Mouse (Mus musculus): ENCODE results near the gene Glyr1.

Glyr1 gene

DNA sequence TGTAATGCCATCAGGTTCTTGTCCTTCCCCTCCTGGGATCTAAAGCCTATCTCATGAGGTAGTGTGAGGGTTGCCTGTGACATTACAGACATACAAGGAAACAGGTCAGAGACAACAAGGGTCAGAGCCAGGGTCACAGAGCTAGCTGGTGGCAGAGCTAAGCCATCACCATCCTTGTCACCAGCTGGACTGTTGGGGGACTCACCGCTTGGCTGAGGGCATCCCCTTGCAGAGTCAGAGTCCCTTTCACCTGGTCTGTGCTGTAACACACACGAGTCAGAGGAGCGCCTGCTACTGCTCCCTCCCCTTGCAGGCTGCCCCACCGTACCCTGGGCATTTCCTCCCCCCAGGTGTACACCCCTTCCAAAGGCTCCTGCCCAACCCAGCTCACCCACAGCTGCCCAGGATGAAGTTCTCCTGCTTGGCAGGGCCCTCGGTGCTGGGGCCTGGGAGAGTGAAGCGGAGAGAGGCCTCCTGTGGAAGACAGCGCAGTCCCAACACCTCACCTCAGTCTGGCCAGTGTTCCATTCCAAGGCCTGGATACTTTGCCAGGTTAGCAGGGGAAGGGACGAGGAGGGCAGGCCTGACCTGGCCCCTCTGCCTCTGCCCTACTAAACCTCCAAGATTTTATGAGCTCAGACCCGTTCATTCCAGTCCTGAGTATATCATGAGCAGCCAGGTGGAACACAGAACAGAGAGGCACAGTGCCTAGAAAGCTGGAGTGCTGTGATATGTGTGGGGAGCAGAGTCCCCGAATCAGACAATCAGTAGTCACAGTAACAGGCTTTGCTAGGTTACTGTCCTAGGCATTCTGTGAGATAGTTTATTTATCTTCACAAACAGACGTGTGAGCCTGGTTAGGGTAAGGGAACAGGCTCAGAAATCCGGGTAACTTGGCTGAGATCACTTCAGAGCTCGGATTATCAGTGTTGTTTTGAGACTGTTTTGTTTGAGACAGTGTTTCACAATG, 37.3 kb downstream of the Glyr1 start:
- peak; percentile 4 for DNase-seq (ENCODE audit: extremely low spot score)

DNA sequence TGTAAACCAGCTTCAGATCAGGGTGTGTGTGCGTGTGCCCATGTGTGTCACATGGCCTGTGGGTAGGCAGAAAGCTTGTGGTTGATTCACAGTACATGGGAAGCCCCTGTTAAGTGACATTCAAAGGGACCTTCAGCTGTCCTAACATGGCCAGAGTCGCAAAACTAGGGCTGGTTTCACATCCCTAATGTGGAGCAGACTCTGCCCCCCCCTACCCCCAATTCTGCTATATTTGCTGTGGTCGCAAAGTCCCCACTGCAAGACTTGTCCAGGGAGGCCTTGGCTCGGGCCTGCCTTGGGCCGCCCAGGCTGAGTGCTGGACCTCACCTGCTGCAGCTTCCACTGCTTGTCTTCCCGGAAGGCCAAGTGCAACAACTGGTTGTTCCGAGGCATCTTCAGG, 38.4 kb downstream of the Glyr1 start:
- DNase-seq (ENCODE audit: extremely low spot score): no peak

DNA sequence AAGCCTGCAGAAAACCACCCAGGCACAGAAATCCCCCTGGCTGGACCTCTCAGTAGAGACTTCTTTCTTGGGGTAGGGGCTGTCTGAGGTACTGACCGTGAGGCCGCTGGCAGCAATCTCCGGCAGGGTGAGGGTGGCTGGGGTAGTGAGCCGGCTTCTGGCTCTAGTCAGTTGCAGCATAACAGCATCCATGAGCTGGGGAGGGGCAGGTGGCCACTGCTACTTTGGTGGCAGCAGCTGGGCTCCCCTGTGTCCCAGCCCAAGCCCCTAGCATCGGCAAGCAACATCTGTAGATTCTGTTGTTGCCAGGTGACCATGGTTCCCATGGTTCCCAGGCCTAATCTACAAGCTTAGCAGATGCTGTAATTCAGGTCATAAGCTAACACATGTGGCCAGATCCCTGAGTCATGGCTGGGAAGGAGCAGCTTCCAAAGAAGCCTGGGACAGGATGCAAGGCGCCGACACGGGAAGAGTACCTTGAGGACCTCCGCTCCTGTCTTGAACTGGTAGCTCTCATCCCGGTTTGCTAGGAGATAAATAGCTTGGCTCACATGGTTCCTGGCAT, 39.2 kb downstream of the Glyr1 start:
- no peak for DNase-seq (ENCODE audit: extremely low spot score)

DNA sequence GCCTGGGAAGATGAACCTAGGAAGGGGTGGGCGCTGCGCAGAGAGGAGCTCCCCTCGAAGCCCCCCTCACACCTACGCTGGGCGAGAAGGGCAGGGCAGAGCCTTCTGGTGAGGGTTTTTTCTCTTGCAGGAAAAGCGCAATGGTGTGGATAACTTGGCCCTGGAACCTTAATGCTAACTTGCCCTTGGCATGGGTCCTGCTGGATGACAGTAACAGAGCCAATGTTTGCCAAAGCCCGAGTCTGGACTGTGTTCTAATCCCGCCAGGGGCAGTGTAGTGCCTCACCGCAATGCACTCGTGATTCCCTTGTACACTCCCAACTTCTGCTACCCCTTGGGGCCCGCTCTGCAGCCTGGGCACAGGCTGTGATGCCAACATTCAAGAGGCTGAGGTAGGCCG, 41.6 kb downstream of the Glyr1 start:
- no peak for DNase-seq (ENCODE audit: extremely low spot score)

DNA sequence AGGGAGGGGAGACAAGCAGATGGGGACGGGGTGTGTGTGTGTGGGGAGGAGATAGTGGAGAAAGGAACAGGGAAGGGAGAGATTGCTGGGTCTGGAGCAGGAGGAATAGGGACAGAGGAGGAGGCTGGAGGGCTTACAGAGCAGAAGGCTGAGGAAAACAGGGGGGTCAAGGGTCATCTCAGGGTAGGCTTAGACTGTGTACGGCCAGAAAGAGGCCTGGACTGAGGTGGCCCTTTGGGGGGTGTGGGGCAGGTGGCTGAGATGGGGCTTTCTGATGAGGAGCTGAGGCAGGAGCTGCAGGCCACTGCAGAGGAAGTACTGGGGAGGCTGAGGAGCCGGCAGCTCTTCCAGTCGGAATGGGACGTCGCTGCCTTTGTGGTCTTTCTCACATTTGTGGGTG, 42.2 kb downstream of the Glyr1 start:
- no peak for DNase-seq (ENCODE audit: extremely low spot score)

DNA sequence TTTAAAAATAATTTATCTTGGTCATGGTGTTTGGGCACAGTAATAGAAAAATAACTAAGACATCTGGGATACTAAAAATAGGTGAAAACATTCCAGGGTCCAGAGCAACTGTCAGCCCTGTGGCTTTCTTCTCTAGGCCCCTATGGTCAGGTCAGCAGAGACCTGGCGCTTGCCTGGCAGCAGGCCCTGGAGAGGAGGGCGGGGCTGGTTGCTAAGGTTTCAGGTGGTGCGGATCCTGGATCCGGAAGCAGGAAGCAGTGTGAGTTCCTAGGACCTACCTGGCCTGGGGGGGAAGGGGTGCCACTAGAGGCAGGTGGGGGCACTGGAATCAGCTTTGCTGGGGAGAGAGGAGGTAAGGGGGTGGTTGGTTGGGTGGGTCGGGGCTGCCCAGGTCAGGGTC, 42.6 kb downstream of the Glyr1 start, which contains the start of gene Smim22:
TSS of gene Smim22 (plus strand) at position 222 of the 400 bp plus-strand sequence.
- DNase-seq (ENCODE audit: extremely low spot score): peak; percentile 14

DNA sequence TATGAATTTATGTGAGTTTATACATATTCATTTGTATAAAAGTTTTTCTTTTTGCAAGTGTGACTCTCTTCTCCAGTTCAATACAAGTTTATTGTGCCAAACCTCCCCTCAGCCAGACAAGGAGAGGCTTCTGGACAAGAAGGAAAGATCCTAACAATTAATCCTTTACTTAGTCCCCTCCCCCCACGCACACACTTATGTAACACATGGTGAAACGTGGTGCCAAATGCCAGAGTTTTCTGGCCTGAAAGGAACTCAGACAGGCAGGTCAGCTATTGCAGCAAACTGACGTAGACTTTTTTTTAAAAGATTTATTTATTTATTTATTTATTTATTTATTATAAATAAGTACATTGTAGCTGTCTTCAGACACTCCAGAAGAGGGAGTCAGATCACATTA, 49.1 kb downstream of the Glyr1 start:
- DNase-seq (ENCODE audit: extremely low spot score): no peak

DNA sequence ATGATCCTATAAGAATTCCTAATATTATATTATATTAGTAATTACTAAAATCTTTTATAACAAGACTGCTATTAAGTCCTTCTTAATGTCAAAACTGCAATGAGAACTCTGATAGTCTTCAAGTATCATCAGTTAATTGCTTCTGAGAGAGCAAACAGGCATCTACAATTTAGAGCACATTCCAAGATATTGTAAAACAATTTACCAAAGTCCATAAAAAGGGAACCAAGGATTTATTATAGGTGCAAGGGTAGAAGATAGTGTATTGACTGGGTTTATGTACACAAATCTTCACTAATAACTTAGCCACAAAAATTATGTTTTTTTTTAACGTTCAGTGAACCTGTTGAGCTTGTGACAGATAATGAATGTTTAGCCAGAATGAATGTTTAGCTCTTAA, 50.7 kb downstream of the Glyr1 start:
- DNase-seq (ENCODE audit: extremely low spot score): no peak

DNA sequence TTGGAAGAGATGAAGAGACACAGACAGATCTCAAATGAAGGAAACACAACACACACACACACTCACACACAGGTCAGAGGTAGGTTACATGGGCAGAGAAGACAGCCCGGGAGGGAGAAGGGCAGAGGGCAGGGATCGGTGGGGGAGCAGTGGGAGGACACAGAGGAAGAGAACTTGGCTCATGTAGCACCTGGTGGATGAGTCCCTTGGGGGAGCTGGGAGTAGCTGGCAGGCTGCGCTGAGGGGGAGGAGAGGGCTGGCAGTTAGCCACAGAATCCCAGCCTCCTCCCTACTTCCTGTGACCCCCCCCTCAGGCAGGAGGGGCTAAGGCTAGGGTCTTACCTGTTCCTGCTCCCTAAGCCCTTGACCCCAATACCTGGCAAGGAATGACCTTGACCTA, 52.1 kb downstream of the Glyr1 start, which contains the start of gene Sept12:
TSS of gene Sept12 (minus strand) at position 300 of the 400 bp plus-strand sequence.
- no peak for DNase-seq (ENCODE audit: extremely low spot score)

DNA sequence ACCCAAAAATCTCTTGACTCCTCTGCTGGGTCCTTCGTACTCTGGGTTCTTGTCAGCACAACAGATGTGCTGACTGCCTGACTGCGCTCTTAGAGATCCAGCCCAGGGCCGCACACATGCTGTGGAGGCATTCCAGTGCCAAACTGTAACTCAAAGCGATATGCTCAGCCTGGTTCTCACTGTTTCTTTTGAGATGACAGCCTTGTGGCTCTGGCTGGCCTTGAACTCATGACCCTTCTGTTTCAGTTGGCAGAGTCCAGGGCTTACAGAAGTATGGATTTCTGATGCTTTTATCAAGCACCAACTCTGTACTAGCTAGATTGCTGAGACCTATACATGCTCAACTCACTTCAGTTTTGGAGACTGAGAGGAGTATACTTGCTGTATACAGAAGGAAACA, 56.4 kb downstream of the Glyr1 start:
- DNase-seq (ENCODE audit: extremely low spot score): no peak

DNA sequence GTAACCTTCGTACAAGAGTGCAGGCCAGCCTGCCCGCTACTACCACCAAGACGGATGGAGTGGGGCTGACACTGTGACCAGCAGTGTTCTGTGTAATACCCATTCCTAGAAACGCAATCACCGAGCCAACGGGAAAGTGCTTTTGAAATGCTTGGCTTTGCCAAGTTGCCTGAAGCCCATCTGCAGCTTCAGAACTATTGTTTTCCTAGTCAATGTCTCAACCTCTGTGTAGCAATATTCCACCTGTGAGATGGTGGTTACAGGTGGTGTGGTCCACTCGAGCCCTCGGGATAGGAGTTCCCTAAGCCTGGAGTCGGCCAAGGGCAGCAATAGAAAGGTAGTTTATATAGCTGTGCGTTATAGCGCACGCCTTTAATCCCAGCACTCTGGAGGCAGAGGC, 64.9 kb downstream of the Glyr1 start:
- DNase-seq (ENCODE audit: extremely low spot score): no peak

DNA sequence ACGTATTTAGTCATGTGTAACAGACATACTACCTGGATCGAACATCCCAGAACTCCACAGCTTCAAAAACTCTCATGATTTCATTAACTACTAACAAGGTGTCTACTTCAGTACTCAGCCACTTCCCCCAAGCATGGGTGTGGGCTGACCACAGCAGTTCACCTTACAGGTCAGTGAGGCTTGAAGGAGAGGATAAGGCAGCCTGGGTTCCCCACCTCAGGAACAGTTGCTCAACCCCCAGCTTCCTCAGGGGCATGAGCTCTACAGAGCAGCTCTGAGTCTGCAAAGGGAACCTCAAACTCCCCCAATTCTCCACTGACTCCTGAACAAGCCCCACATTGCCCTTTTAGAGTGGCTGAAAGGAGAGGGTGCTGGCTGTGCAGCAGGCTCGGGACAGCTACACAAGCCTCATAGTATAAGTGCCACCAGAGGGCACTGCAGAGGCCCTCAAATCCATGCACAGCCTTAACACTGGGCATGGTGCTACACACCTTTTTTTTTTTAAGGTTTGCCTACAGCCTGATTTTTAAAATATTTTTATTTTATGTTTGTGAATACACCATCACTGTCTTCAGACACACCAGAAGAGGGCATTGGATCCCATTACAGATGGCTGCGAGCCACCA, 69.8 kb downstream of the Glyr1 start:
- DNase-seq (ENCODE audit: extremely low spot score): peak; percentile 29

DNA sequence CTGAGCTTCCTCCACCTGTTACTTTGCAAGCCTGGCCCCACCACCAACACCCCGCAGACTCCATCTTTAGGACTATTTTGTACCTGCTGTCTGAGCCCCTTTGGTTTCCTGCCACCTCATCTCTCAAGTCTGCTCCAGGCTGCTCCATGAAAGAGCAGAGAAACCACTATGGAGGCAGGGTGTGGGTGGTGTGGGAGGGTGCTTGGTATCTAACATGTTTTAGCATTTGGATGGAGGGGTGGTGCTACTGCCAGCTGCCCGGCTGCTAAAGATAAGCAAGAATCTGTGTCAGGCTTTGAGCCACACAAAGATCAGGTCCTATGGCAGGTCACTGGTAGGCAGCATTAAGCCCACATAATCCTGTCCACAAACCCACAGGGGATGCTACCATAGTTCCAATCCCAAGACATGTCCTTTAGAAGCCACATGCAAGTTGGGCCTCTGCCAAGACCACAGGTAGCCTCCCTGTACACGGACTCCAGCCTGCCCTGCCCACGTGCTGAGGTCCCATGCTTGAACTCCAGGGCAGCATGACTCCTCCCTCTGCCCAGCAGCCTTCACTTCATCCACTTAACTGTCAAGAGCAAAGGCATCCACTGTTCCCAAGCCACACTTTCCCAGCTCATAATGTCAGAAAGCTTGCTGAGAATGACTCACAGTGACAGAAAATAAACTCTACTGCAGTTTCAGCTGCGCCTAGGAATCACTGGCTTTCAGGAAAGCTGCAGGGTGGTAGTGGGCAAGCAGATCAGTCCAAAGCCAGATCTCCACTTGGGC, 71.2 kb downstream of the Glyr1 start:
- DNase-seq (ENCODE audit: extremely low spot score): no peak

DNA sequence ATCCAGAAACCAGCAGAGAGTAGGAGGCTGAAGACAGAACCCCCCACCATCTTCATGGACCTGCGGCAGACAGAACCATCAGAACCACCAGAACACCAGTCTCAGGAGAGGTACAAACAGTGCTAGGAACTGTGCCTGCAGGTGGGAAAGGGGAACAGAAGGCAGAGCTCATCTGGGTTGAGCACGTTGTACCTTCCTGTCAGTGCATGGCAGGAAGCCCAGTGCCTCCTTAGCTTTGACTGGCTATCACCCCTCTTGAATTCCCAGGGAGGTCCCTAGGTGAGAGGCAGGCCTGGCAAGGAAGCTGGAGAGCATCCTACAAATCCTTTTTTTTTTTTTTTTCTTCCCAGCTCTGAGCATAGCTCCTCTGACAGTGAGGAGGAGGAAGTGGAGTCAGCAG, 73.5 kb downstream of the Glyr1 start:
- DNase-seq (ENCODE audit: extremely low spot score): no peak

DNA sequence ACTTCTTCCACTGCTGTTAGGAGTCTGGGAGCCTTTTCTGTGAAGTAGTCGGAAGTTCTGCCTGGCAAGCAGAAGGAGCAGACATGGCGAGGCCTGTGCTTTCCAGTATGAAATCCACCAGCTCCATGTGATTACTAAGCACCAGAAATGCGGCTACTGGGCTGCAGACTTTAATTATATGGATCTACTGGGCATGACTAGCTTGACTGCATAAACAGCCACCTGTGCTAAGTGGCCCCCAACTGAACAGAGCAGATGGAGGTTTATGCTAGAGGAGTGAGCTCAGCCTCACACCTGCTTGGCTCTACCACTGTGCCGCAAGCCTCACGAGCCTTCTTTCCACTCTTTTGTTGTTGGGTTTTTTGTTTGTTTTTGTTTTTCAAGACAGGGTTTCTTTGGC, 75.1 kb downstream of the Glyr1 start:
- DNase-seq (ENCODE audit: extremely low spot score): no peak

DNA sequence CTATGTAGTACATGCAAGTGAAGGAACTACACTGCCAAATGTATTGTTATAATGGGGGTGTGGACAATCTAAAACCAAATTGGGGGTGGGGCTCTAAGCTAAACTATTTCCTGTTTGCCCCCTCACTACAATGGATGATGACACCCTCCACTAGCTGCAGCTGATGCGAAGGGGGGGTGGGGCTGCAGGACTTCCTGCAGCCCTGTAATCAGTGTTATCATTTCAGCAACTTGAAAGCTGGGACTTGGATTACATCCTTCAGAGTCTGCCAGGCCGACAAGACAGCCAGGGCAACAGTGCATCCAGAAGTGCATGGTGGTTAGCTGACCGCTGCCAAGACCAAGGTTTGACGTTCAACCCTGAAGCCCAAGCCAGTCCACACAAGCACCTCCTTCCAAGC, 78.0 kb downstream of the Glyr1 start:
- DNase-seq (ENCODE audit: extremely low spot score): no peak

DNA sequence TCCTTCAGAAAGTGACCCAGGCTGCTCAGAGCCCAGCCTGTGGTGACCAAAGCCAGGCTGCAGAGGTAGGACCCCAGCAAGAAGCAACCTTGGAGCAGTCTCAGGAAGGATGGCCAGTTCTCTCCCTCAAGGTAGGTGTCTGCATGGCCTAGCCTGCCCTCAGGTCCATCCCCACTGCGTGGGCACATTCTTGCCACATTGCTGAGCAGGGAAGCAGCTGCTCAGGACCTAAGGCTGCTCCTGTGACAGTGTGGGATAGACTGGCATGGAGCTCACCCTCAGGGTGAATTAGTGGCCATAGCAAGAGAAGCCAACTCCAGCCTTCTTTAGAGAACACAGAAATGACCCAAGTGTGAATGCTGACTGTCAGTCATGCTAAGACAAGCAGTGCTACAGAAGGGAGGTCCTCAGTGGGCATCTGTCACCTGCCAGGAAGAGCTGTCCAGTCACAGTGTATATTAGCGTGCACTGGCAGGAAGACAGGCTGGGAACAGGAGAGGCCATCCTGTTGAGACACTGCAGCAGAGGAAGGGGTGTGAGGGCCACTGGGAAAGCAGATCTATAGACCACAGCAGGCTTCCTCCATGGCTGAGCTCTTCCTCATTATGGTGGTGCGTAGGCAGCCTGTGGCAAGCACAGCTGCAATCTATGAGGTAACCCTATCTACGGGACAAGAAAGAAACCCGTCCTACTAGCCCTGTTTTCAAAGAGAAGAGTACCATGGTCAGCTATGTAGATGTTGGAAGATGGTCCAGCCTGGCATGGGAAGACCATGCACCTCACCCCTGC, 80.4 kb downstream of the Glyr1 start:
- DNase-seq (ENCODE audit: extremely low spot score): no peak

DNA sequence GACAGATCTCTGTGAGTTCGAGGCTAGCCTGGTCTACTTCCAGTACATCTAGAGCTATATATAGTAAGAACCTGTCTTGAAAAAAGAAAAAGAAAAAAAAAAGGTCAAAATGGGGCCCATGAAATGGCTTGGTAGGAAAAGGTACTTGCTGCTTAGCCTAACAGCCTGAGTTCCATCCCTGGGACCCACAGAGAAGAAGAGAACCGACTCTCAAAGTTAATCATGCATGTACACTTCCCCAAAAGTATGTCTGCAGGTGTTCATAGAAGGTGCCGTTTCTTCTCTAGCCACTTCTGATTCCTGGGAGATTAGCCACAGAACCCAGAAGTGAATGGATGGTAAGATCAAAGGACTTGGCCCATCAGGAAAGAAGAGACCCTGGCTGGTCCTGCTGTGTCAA, 81.2 kb downstream of the Glyr1 start:
- no peak for DNase-seq (ENCODE audit: extremely low spot score)

DNA sequence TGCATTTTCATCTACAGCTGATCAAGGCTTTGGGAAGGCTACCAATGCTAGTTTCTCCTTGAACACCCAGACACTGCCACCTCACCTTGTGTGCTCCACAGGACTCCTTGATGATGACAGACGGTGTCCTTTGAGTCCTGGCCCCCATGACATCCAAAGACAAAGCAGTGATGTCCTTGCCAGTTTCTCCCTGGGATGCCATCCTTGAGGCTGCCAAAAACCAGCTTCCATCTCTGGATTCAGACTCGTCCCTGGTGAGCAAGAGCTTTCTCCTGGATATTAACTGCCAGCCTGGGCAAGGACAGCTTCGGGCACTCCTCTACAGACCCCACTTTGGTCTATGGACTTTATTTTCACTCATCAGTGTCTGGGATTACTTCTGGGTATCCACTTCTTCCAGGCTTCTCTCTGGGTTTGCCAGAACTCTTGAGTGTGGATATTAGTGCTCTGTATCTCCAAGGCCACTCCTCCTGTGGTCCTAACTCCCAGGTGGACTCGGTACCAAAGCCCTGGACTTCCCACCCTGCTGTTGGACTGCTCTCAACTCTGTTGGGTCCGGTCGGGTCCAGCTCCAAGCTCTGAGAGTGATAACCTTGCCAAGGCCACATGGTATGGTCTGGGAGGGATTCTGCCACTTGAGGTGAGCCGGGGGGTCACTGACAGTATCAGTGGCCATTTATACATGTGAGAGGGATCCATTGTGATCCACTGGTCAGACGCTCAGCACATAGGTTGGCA, 84.1 kb downstream of the Glyr1 start:
- DNase-seq (ENCODE audit: extremely low spot score): no peak

DNA sequence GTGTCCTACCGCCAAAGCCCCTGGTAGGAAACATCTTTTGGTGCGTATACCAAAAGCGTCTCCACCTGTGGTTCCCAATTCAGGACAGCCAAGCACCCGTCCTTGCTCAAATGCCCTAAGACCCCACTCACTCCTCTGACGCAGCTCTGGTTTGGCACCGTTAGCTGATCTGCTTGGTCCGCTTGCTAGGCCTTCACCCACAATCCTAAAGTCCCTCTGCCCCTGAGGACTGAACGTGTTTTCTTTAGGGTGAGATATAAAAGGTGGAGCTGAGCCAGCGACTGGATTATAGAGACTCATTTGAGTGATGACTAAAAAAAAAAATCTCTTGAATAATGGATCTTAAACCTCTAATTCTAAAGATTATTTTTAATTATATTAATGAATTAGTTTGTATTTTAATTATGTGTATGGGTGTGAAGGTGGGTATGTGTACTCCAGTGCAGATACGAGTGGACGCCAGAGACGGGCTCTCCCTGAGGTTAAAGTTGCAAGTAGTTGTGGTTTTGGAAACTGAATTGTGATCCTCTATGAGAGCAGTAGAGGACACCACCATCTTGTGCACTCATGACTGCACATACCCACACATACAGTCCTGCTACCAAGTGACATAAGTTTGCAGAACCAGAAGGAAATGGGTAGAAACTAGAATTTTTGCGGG, 84.8 kb downstream of the Glyr1 start:
- no peak for DNase-seq (ENCODE audit: extremely low spot score)

Data from embryo, embryonic 9.5 days (tissue).